Mouse (Mus musculus) erythroblast, adult 5-6 weeks (primary cell): ENCODE data around the gene Igsf1. TPM values are rescaled to one million over a fixed set of nuclear protein-coding genes. Genes with fewer than 3 reads are reported as not detected.

ENCODE experiments used
- ATAC-seq: replicated peaks from 2 replicates; pipeline ENCODE4 v1.8.0; 2016; ENCODE audit warnings: moderate number of reproducible peaks, mild to moderate bottlenecking, moderate TSS enrichment, inconsistent platforms; ENCODE audit not compliant: poor library complexity, low FRiP score, severe bottlenecking
- total RNA-seq, 2 experiments: library from RNA; stranded (forward) in 1 of 2; stranded (reverse) in 1 of 2; fragments of 150-400 nt in 1 of 2; fragments of 200-764, 138-1000 nt in 1 of 2; gene quantifications; 2 replicates each; pipeline versions ENCODE4 v1.2.3 to v1.2.4; 2015 to 2017; ENCODE audit warnings: low replicate concordance in 2 of 2

Igsf1 gene
- total RNA-seq (2015; ENCODE audit: low replicate concordance), result not detected in 2 replicates
- total RNA-seq (2017; ENCODE audit: low replicate concordance), result not detected in 2 replicates

DNA sequence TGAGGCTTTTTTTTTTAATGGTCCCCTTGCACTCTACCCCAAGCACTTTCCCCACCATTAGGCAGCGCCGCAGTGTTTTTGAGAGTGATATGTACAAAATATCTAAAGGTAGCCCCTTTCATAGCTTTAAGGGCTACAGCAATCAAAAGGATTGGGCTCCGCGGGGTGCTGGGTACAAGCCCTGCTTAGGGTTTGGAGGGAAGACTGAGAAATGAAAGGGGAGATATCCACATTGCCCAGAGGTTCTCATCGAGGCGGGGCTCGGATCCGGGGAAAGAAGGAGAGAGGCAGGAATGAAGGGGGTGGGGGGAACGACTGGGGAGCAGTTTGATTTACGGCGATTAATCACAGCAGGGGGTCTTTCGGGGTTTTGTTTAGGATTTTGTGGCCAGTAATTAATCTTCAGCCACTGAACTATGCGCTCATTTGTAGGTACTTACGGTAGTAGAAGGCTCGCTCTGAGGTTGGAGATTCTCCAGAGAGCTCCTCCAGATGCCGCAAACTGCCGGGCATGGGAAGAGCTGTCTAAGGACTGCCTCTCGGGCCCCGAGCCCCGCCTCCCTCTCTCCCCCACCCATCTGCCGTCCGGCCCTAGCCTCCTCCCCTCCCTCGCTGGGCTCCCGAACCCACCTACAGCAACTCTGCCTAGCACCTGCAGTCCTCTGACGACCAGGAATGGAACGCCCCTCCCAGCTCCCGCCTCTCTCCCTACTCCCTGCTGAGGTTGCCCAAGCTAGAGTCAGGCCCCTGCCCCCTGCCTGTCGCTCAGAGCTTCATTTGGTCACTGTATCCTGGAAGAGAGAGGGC, at the start of gene Igsf1:
TSS of gene Igsf1 (minus strand) at position 537 of the 807 bp plus-strand sequence.
- ATAC-seq, result no peak

DNA sequence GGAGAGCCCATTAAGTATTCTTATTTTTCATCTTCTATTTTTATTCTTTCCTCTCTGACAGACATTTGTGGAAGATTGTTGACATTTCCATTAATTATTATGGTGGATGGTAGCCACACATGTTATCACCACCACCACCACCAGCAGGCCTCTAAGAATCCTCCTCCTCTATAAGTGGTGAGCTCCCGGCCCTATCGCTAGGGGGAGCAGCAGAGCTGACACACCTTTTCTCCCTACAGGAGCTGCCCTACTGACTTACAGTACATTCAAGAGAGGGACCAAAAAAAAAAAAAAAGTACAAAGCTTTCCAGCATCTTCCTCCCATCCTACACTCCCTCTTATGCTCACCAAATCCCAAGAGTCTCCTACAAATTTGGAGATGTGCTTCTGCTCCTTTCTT, 26.7 kb downstream of the Igsf1 start:
- ATAC-seq, result no peak

DNA sequence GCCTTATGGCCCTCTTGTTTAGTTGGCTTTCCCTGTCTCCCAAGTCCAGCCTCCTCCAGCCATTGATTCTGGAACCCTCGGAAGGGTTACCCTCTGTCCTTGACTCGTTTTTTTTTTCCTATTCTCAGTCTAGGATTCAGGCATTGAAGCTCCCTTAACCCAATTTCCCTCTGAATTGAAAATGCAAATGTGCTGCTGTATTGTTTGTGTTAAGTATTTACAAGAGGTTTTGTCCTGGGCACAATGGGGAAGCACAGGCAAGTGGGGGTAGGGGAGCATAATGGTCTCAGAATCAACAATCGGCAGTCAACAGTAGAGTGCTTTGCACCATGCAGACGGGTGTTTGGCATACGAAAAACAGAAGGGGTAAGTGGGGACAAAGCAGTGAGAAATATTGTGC, 52.4 kb downstream of the Igsf1 start:
- ATAC-seq, result no peak

DNA sequence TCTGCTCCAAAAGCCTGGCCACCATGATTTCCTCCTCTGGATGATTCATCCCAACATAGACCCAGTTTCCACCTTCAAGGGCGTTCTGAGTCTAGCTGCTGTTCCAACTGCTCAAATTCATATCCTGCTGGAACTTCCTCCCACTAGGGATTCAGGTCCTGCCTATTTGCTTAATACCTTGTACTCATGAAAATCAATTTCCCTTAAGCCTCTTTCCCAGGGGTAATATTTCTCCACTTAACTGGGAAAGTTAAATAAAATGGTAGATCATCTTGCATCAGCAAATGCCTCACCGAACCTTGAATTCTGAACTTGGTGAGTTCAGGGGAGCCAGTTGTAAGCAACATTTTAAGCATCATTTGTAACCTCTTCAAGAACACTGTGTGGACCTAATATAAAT, 62.6 kb downstream of the Igsf1 start, which contains the start of gene Olfr1321:
TSS of gene Olfr1321 (minus strand) at position 101 of the 400 bp plus-strand sequence.
- no peak for ATAC-seq

Other genes with a start within 250 kb of the Igsf1 start
- not detected in 2 replicates for gene Olfr1320, start 125.4 kb downstream of the Igsf1 start, total RNA-seq (2015; ENCODE audit: low replicate concordance)
- not detected in 2 replicates for gene Olfr1320, start 125.4 kb downstream of the Igsf1 start, total RNA-seq (2017; ENCODE audit: low replicate concordance)
- not detected in 2 replicates for gene Olfr1321, start 62.7 kb downstream of the Igsf1 start, total RNA-seq (2015; ENCODE audit: low replicate concordance)
- not detected in 2 replicates for gene Olfr1321, start 62.7 kb downstream of the Igsf1 start, total RNA-seq (2017; ENCODE audit: low replicate concordance)
- gene Olfr1322, start 93.7 kb upstream of the Igsf1 start, total RNA-seq (2015; ENCODE audit: low replicate concordance), result not detected in 2 replicates
- not detected in 2 replicates for gene Olfr1322, start 93.7 kb upstream of the Igsf1 start, total RNA-seq (2017; ENCODE audit: low replicate concordance)
- gene Olfr1323, start 221.6 kb upstream of the Igsf1 start, total RNA-seq (2015; ENCODE audit: low replicate concordance), result not detected in 2 replicates
- gene Olfr1323, start 221.6 kb upstream of the Igsf1 start, total RNA-seq (2017; ENCODE audit: low replicate concordance), result not detected in 2 replicates